Mouse (Mus musculus): ENCODE measurements around the gene Dvl3. TPM values are rescaled to one million over a fixed set of nuclear protein-coding genes. Genes with fewer than 3 reads are reported as not detected.

Dvl3 gene
- 31.9 TPM for polyA plus RNA-seq (2015; fragmentation: Illumina TruSeq; extraction: RNeasy Lipid Tissue Mini Kit (QIAGEN cat#74804); ENCODE audit: low read depth, low replicate concordance)

GRCm38 (mm10) chr16:20516726-20517201, at the start of gene Dvl3:
Gene Dvl3, plus strand, starts transcription at chr16:20516982.

DNA sequence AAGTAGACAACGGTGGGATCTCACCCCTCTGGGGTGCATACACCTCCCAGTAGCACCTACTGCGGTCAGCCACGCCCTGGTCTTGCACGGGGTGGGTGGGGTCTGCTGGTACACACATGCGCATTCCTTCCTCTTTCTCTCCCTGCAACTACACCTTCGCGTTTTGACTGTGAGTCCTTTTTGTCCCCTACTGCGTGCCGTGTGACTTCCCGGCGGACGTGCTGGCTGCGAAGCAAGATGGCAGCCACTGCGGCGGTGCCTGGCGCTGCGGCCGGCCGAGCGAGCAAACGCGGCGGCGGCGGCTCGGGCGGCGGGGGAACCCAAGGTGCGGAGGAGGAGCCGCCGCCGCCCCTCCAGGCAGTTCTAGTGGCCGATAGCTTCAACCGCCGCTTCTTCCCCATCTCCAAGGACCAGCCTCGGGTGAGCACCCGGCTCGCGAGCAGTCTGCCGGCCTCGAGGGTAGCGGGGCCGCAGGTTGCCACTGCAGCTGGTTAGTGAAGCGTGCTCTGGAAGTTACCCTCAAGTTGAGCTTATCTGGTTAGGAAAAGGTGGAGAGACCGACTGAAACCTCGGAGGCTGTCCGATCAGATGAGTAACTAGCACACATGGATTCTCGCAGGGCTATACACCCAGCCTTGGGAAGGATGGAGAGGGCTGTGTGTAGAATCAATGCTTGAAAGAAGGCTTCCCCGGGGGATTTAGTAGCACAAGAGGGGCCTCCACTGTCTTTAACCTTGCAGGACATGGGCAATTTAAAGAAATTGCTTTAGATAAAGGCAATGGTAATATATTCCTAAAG, 17.9 kb upstream of the Dvl3 start, which contains the start of gene Eif2b5:
Eif2b5 (plus strand) TSS at position 141 of the 799 bp plus-strand sequence.

GRCm38 (mm10) chr16:20535296-20536080, 18.7 kb downstream of the Dvl3 start, which contains the start of gene Ap2m1:
Gene Ap2m1, plus strand, starts transcription at chr16:20535478.

DNA sequence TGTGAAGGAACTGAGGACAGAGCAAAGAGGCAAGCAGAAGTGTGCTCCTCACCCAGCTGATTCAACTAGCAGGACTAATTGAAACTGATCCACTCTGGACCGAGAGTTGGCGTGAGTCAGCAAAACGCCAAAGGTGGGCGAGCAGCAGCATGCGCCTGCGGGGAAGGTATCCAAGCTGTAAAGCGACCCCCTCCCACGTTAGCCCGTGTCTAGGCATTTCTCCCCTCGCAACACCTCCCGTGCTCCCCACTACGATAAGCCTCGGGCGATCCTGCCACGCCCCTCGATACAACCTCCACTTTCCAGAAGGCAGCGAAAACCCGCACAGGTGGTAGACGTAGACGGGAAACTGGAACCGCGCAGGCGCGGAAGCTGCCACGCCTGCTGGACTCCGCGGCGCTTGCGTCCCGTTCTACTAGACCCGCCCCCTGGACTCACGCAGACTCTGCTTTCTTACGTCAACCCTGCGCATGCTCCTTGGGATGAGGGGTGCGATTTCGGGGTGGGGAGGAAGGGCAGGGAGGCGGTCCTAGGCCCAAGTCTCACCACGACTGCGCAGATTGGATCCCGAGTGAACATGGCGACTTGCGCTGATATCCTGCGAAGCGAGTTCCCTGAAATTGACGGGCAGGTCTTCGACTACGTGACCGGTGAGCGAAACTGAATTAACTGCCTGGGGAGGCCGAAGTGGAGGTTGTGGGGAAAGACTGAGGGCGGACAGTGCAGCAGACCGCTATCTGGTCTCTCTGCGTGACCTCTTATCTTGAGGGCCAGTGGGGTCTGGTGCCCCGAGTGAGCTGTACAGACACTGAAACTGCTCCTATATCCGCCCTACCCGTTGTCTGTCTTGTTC, 31.5 kb downstream of the Dvl3 start, which contains the start of gene Abcf3:
Abcf3 (plus strand) TSS at position 482 of the 853 bp plus-strand sequence.

Other genes with a start within 250 kb of the Dvl3 start
- 50.9 TPM for gene Parl, start 214.6 kb upstream of the Dvl3 start, polyA plus RNA-seq (2015; fragmentation: Illumina TruSeq; extraction: RNeasy Lipid Tissue Mini Kit (QIAGEN cat#74804); ENCODE audit: low read depth, low replicate concordance)
- not detected for gene Cyp2ab1, start 191.6 kb upstream of the Dvl3 start, polyA plus RNA-seq (2015; fragmentation: Illumina TruSeq; extraction: RNeasy Lipid Tissue Mini Kit (QIAGEN cat#74804); ENCODE audit: low read depth, low replicate concordance)
- 150 TPM for gene Abcc5, start 90.6 kb upstream of the Dvl3 start, polyA plus RNA-seq (2015; fragmentation: Illumina TruSeq; extraction: RNeasy Lipid Tissue Mini Kit (QIAGEN cat#74804); ENCODE audit: low read depth, low replicate concordance)
- 62.9 TPM for gene Eif2b5, start 18.2 kb upstream of the Dvl3 start, polyA plus RNA-seq (2015; fragmentation: Illumina TruSeq; extraction: RNeasy Lipid Tissue Mini Kit (QIAGEN cat#74804); ENCODE audit: low read depth, low replicate concordance)
- 970 TPM for gene Ap2m1, start 18.5 kb downstream of the Dvl3 start, polyA plus RNA-seq (2015; fragmentation: Illumina TruSeq; extraction: RNeasy Lipid Tissue Mini Kit (QIAGEN cat#74804); ENCODE audit: low read depth, low replicate concordance)
- 67.5 TPM for gene Abcf3, start 31.6 kb downstream of the Dvl3 start, polyA plus RNA-seq (2015; fragmentation: Illumina TruSeq; extraction: RNeasy Lipid Tissue Mini Kit (QIAGEN cat#74804); ENCODE audit: low read depth, low replicate concordance)
- 49.4 TPM for gene Vwa5b2, start 72.5 kb downstream of the Dvl3 start, polyA plus RNA-seq (2015; fragmentation: Illumina TruSeq; extraction: RNeasy Lipid Tissue Mini Kit (QIAGEN cat#74804); ENCODE audit: low read depth, low replicate concordance)
- 4.5 TPM for gene Eef1akmt4, start 94.6 kb downstream of the Dvl3 start, polyA plus RNA-seq (2015; fragmentation: Illumina TruSeq; extraction: RNeasy Lipid Tissue Mini Kit (QIAGEN cat#74804); ENCODE audit: low read depth, low replicate concordance)
- not detected for gene Gm49333, start 94.6 kb downstream of the Dvl3 start, polyA plus RNA-seq (2015; fragmentation: Illumina TruSeq; extraction: RNeasy Lipid Tissue Mini Kit (QIAGEN cat#74804); ENCODE audit: low read depth, low replicate concordance)
- 15.7 TPM for gene Alg3, start 94.8 kb downstream of the Dvl3 start, polyA plus RNA-seq (2015; fragmentation: Illumina TruSeq; extraction: RNeasy Lipid Tissue Mini Kit (QIAGEN cat#74804); ENCODE audit: low read depth, low replicate concordance)
- gene Camk2n2, start 104.3 kb downstream of the Dvl3 start, polyA plus RNA-seq (2015; fragmentation: Illumina TruSeq; extraction: RNeasy Lipid Tissue Mini Kit (QIAGEN cat#74804); ENCODE audit: low read depth, low replicate concordance) = 153 TPM
- gene Ece2, start 112.8 kb downstream of the Dvl3 start, polyA plus RNA-seq (2015; fragmentation: Illumina TruSeq; extraction: RNeasy Lipid Tissue Mini Kit (QIAGEN cat#74804); ENCODE audit: low read depth, low replicate concordance) = 29.4 TPM
- gene Psmd2, start 134.7 kb downstream of the Dvl3 start, polyA plus RNA-seq (2015; fragmentation: Illumina TruSeq; extraction: RNeasy Lipid Tissue Mini Kit (QIAGEN cat#74804); ENCODE audit: low read depth, low replicate concordance) = 171 TPM
- gene Eif4g1, start 151.3 kb downstream of the Dvl3 start, polyA plus RNA-seq (2015; fragmentation: Illumina TruSeq; extraction: RNeasy Lipid Tissue Mini Kit (QIAGEN cat#74804); ENCODE audit: low read depth, low replicate concordance) = 134 TPM
- gene Fam131a, start 176.3 kb downstream of the Dvl3 start, polyA plus RNA-seq (2015; fragmentation: Illumina TruSeq; extraction: RNeasy Lipid Tissue Mini Kit (QIAGEN cat#74804); ENCODE audit: low read depth, low replicate concordance) = 314 TPM
- gene Polr2h, start 200.7 kb downstream of the Dvl3 start, polyA plus RNA-seq (2015; fragmentation: Illumina TruSeq; extraction: RNeasy Lipid Tissue Mini Kit (QIAGEN cat#74804); ENCODE audit: low read depth, low replicate concordance) = 57.7 TPM
- gene Clcn2, start 200.8 kb downstream of the Dvl3 start, polyA plus RNA-seq (2015; fragmentation: Illumina TruSeq; extraction: RNeasy Lipid Tissue Mini Kit (QIAGEN cat#74804); ENCODE audit: low read depth, low replicate concordance) = 55.2 TPM
- 30.4 TPM for gene Chrd, start 216.1 kb downstream of the Dvl3 start, polyA plus RNA-seq (2015; fragmentation: Illumina TruSeq; extraction: RNeasy Lipid Tissue Mini Kit (QIAGEN cat#74804); ENCODE audit: low read depth, low replicate concordance)
- 6.0 TPM for gene Thpo, start 217.5 kb downstream of the Dvl3 start, polyA plus RNA-seq (2015; fragmentation: Illumina TruSeq; extraction: RNeasy Lipid Tissue Mini Kit (QIAGEN cat#74804); ENCODE audit: low read depth, low replicate concordance)

All from brain, adult 10 weeks (tissue).